Mouse (Mus musculus) frontal cortex, postnatal 25 days (tissue): ENCODE data around the gene Scube1.
A peak's percentile ranks its signal among the peaks of the same experiment; 100 is the strongest.

ENCODE experiments used
- DNase-seq, 2 experiments: peaks; one replicate each; pipeline ENCODE4 v3.0.0; 2022; ENCODE audit warnings: low spot score in 2 of 2

The Scube1 gene

GRCm38 (mm10) chr15:83665993-83666392 is 58.8 kb downstream of the Scube1 start:
- DNase-seq: no peak

- peak in 1 of 2 experiments; percentile 31 for DNase-seq
These were observed 60.1 kb downstream of the Scube1 start for GRCm38 (mm10) chr15:83664722-83665121.

DNA sequence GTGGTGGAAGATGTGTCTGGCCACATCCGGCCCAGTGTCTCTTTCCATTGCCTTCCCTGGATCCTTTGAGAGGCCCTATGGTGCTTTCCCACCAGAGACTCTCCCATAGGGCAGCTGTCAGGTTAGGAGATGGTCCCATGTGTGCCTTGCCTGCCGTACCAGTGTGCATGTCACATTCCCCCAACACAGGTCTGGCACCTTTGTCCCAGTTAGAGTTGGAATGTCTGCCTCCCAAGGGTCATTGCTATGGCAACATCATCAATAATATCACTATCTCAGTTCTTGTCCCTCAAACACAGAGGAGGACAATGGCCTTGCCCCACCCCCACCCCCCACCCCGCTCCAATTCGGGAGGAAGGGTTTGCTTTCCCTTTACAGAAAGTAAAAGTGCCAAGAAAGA is 61.8 kb downstream of the Scube1 start:
- no peak for DNase-seq

GRCm38 (mm10) chr15:83662106-83662505 is 62.7 kb downstream of the Scube1 start:
- no peak for DNase-seq

DNA sequence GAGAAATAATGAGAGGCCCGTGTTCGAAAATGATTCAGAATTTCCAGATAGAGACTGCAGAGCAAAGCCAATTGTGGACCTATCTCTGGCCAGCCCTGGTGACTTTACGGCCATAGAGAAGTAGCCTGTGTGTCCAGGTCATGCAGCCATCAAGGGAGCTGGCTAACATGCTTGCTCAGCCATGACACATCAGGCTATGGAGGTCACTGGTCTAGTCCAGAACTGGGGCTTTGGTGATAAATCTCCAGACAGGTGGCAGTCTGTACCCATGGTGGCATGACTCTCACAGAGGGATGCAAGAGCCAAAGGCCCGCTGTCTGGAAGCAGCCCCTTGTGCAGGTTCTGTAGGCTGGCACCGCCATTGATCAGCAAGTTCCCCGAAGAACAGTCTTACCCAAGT is 82.3 kb downstream of the Scube1 start:
- no peak for DNase-seq

- DNase-seq: no peak
These were observed 84.6 kb downstream of the Scube1 start for GRCm38 (mm10) chr15:83640208-83640607.

- DNase-seq: no peak
These were observed 85.7 kb downstream of the Scube1 start for GRCm38 (mm10) chr15:83639160-83639559.

DNA sequence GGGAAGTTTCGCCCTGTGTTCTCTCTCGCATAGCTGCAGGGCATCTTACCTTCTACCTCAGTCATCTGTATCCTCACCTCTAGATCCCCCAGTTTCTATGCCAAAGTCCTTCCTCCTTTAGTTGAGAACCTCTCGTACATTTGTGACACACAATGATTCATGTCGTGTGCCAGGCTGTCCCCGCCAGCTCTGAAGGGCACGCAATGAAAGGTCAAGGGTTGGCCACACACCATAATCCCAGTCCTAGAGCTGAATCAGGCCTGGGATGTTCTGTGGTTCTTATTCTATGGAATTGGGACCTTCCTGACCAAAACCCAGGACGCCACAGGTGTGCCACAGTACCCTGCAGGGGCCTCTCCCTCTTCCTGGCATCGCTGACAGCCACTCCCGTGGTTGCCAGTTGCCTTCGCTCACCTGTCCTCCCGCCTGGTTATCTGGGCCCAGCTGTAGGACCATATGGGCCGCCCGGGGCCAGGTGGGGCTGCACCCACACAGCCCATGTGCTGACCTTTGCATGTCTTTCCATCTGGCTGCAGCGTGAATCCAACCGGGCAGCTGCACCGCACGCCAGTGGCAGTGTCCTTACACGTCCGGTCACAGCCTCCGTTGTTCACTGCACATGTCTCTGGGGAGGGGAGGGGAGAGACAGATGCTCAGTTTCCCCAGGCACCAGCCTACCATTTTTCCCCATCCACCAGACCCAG is 86.5 kb downstream of the Scube1 start:
- DNase-seq: no peak

- DNase-seq: no peak
These were observed 88.1 kb downstream of the Scube1 start for GRCm38 (mm10) chr15:83636759-83637158.

DNA sequence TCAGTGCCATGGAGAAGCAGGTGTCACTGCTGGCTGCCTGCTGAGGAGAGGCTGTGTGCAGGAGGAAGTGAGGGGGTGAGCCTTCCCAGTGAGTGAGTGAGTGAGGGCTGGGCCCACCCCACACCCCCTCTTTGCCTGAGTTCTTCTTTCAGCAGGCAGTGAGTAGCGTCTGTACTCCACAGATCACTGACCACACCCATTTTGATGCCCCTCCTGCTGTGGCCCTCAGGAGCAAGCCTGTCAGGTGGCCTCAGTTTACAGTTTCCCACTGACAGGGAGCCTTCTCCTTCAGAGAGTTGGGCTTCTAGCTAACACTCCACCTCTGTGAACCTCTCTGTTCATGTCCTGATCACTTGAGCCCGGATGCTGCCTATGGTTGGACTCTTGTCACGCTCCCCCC is 89.6 kb downstream of the Scube1 start:
- no peak for DNase-seq

DNA sequence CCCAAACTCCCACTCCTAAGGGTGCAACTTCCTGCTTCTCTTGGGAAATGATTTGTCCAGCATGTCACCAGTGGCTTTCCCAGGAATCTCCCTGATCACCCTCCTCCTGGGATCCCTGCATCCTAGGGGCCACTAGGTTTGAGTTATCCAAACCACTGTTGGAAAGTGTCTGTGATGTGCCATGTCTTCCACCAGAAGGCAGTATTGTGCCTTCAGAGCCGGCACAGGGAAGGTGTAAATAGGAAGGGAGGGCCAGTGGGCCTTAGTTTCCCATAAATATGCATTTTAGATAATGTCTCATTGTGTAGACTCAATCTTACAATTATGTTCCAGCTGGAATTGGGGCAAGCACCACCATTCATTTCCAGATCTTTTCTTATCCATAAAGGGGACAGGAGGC is 90.7 kb downstream of the Scube1 start:
- DNase-seq: no peak

DNA sequence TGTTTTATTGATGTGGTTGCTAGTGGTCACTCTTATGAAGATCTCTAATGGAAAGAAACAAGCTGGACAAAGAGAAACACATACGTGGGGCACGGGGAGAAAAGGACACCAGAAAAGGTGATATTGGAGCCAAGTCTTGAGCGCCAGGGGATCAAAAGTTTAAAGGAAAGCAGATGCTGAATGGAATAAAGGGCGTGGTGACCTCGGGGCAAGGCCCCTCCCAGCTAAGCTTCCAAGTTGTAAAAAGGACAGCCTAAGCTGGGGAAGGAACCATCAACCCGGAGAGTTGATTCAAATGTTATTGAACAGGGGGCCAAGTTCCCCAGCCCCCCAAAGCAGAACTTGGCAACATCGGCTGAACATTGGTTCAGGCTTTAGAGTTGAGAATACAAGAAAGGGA is 93.8 kb downstream of the Scube1 start:
- no peak for DNase-seq

DNA sequence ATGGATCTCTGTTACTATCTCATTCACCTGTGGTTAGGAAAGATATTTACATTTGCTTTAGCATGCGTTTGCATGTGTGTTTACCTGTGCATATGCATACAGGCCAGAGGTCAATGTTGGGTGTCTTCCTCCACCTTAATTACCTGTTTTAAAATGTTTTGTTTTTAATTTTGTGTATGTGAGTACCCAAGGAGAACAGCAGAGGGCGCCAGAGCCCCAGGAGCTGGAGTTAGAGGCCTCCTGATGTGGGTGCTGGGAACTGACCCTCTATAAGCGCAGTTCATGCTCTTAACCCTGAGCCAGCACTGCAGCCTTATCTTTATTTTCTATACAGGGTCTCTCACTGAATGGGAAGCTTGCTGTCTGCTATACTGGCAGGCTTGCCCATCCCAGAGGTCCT is 95.1 kb downstream of the Scube1 start:
- no peak for DNase-seq

DNA sequence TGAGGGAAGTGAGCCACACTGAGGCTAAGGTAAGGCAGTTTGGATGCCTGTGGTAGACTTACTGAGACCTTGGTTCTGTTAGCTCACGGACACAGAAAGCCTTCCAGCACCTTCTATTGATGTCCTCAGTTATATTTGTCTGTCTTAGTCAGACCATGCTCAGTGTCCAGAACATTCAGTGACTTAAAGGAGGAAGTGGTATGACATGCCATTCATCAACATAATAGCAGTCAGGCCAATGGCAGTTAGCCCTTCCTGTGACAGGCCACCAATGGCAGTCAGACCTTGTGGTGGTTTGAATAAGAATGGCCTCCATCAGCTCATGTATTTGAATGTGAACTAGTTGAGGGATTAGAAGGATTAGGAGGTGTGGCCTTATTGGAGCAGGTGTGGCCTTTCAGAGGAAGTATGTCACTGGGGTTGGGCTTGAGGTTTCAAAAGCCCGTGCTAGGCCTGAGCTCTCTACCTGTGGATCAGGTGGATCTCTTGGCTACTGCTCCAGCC is 98.6 kb downstream of the Scube1 start:
- DNase-seq: no peak

GRCm38 (mm10) chr15:83615245-83615644 is 109.6 kb downstream of the Scube1 start:
- no peak for DNase-seq

GRCm38 (mm10) chr15:83607115-83607802 is 117.6 kb downstream of the Scube1 start:
- DNase-seq: peak; percentile 36 to 44

DNA sequence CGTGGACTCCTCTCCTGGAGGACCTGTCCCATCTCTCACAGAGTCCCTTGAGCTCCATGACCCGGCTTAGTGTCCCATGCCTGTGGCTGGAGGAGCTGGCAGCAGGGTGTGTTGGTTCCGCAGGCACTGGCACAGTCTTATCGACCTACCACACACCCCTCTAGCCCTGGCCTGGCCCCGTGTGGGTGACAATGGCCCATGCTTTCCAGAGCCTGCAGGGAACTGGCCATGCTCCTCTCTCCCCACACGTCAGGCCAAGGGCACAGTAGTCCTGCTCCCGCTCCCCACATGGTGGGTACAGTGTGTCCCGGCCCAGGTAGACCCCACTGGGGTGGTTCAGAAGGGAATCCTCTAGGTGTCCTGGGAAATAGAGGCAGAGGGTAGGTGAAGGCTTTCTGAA is 118.1 kb downstream of the Scube1 start:
- no peak for DNase-seq

- DNase-seq: no peak
These were observed 118.6 kb downstream of the Scube1 start for GRCm38 (mm10) chr15:83606216-83606615.

DNA sequence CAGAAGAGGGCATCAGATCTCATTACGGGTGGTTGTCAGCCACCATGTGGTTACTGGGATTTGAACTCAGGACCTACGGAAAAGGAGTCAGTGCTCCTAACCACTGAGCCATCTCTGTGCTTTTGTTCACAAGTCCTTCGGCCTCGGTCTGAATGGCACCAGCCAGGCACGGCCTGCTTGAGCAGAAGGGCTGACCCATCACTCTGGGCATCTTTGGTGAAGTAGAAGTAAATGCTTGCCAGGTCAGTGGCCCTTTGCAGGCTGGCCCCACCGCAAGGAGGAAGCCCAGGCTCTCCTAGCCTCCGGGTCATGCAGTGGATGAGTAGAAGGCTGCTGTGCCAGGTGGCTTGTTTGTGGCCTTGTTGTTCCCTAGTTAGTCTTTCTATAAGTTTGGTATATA is 121.4 kb downstream of the Scube1 start:
- no peak for DNase-seq

DNA sequence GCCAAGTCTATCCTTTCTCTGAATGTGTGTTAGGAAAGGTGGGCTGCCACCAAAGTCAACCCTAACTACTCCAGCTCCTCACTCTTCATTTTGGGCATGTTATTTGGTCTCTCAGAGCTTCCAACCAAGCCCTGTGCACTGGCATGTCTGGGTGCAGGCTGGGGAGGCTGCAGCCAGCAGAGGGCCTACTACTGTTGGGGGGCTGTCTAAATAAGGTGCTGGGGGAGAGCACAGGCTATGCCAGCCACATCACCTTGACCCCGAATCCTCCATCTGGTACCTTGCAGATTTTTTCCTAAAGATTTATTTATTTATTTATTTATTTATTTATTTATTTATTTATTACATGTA is 121.8 kb downstream of the Scube1 start:
- no peak for DNase-seq

GRCm38 (mm10) chr15:83602372-83603045 is 122.3 kb downstream of the Scube1 start:
- DNase-seq: no peak

DNA sequence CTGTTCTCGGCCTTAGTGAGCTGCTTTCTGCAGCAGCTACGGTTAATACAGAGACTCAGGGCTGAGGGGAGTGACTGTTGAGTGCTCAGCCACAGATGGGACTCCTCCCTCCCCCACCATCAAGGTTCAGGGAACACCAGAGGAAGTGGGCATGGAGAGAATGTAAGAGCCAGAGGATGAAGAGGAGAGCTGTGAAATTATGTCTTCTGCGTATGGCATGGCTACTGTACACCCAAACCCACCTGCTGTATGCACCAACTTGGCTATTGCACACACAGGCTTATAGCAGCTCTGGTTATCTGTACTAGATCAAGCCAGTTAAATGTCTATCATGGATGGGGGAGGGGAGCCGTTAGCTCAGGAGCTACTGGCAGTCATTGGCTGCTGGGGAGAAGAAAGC is 123.6 kb downstream of the Scube1 start:
- no peak for DNase-seq

DNA sequence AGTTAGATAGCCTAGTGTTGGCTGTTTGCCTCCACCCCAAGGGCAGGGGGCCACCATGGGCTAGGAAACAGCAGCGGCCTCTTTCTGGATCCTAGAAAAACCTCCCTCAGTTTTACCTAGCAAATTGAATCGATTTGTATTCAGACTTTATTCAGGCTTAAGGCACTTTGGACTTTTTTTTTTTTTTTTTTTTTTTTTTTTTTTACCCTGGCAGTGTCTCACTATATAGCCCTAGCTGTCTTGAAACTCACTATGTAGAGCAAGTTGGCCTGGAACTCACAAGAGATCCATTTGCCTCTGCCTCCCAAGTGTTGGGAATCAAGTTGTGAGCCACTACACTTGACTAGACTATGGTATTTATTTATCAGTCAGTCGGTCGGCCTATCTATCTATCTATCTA is 128.0 kb downstream of the Scube1 start:
- DNase-seq: no peak
